Comparison of ENCODE assay signal across 26 mouse cellular contexts in genomic region chr3:101286336-101287325, GRCm38 (mm10). TPM values are rescaled to one million over a fixed set of nuclear protein-coding genes. Genes with fewer than 3 reads are reported as not detected.
DNase-seq lines count a peak whose midpoint lies in the region; ATAC-seq and TF ChIP-seq lines count a peak whose summit lies in the region.
"Had no signal": no experiment of that assay in that cellular context is flagged by ENCODE, and none has a peak within 500 bp of the region (broad histone marks: within the 10 kb centered on the region; RNA-seq: fewer than 3 reads in every experiment).

No protein-coding gene starts in this region.

- H3K36me3 ChIP-seq in thymus, adult 2 months (ENCODE audit: control insufficient read depth, insufficient read depth, low read length): peaks cover 3% of the 10 kb centered on the region; the same call in 1 of the 2 replicates
- H3K36me3 ChIP-seq: G1E; heart, embryonic 15.5 days had no signal

- peak overlapping the region; percentile 78 for H3K4me3 ChIP-seq in thymus, adult 2 months (ENCODE audit: control insufficient read depth, insufficient read depth, low read length)
- H3K4me3 ChIP-seq: heart, embryonic 15.5 days; megakaryocyte, embryonic 14.5 days; myocyte had no signal

- ATAC-seq in CD4-positive, CD25-positive, alpha-beta regulatory T cell, adult 4 months: peak; percentile 30
- ATAC-seq in inflammation-experienced regulatory T-cells, adult 6 months: peak; percentile 39
- ATAC-seq: forebrain, embryonic 16.5 days had no signal

- peak overlapping the region; percentile 95 for H3K27ac ChIP-seq in thymus, adult 2 months (ENCODE audit: control insufficient read depth, insufficient read depth, low read length)
- H3K27ac ChIP-seq: heart, embryonic 15.5 days had no signal

- peak; percentile 72 for DNase-seq in CD4-positive helper T cell, adult 2 months (ENCODE audit: low read depth, low spot score)
- DNase-seq in thymus, adult 2 months: no peak
- no peak for DNase-seq in embryo, embryonic 9.5 days (ENCODE audit: extremely low spot score)
- no peak for DNase-seq in right cerebral cortex, adult 18-20 months
- DNase-seq in MN1 (ENCODE audit: low spot score): no peak
- DNase-seq in ovary, postnatal 14 days (ENCODE audit: low spot score): no peak
- DNase-seq: adrenal gland, postnatal 36 days; cerebellum, postnatal 10 days; gastrocnemius, postnatal 10 days; kidney, adult 9 months; kidney, postnatal 36 days; left cerebral cortex, postnatal 4 days; liver; lung, postnatal 10 days; midbrain, embryonic 14.5 days; retina, postnatal 1 day; right cerebral cortex, postnatal 4 days had no signal

- no peak for TF ChIP-seq CTCF in thymus, adult 2 months (IDR thresholded peaks at IDR 0.05; ENCODE audit: borderline replicate concordance, control insufficient read depth, extremely low read depth, insufficient read depth, low read length, poor library complexity)

- 63% methylated on average over 12 of the region's 12 CpGs for WGBS in thymus, adult 2 months

- H3K27me3 ChIP-seq in thymus, adult 2 months (ENCODE audit: control insufficient read depth, insufficient read depth, low read length): no peaks in the 10 kb centered on the region
- H3K27me3 ChIP-seq: heart, embryonic 15.5 days had no signal

- H3K4me1 ChIP-seq in thymus, adult 2 months (replicated peaks; ENCODE audit: control insufficient read depth, insufficient read depth, low read length): peaks cover 60% of the 10 kb centered on the region
- H3K4me1 ChIP-seq: heart, embryonic 15.5 days had no signal

- no peak for TF ChIP-seq POLR2A in thymus, adult 2 months (IDR thresholded peaks at IDR 0.05; ENCODE audit: control insufficient read depth, extremely low read depth, insufficient read depth, low read length, poor library complexity)

RNA-seq across cellular contexts. Expression of gene Cd2, which starts 1.1 kb away (rescaled TPM):
- 1,000 to 10,000 TPM; 1,558 to 1,756 TPM for polyA plus RNA-seq in CD4-positive, CD25-positive, alpha-beta regulatory T cell, adult 4 months (2017; shearing (Covaris generic))
- polyA plus RNA-seq in inflammation-experienced regulatory T-cells, adult 6 months (2017; shearing (Covaris generic)): 1,000 to 10,000 TPM; 1,311 to 1,764 (median 1,493) TPM
- 97.5 and 117 TPM in 2 replicates for polyA plus RNA-seq in thymus, adult 2 months (2012; rRNA removed)
- polyA plus RNA-seq: C2C12; embryonic facial prominence, embryonic 14.5 days; G1E; midbrain, embryonic 14.5 days; myocyte had no signal

Comparison
In these comparisons a context has a peak if more than half of its experiments do, and no peak if none do; other contexts are left out.
1. RNA of gene Cd2, which starts 1.1 kb away (polyA plus RNA-seq): 1,558 to 1,756 TPM in CD4-positive, CD25-positive, alpha-beta regulatory T cell, adult 4 months and 1,311 to 1,764 TPM in inflammation-experienced regulatory T-cells, adult 6 months; 97.5 to 117 TPM in thymus, adult 2 months; every median in the first group is over 10 times any median in the second.